Mouse (Mus musculus) lung, postnatal 36 days (tissue): ENCODE measurements around the gene B3glct.

Experiments
- DNase-seq: peaks from one replicate; pipeline ENCODE4 v3.0.0; 2022; ENCODE audit warnings: mixed read lengths

The B3glct gene

DNA sequence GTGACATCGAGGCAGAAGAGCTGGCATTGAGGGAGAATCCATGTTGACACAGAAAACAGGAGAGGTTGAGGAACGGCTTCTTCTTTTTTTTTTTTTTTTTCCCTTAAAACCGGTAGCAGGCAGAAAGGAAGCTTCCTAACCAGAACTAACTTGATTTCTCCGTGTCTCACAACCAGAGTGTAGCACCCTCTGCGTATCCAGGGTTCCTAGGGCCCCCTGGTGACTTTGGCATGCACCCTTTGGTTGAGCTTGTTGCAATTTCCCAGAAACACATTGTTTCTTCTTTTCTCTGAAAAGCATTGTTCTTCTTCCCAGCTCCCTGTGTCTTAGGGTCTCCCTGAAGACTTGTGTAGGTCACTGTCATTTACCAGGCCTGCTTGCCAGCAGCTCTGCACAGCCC, 73.8 kb downstream of the B3glct start:
- no peak for DNase-seq

DNA sequence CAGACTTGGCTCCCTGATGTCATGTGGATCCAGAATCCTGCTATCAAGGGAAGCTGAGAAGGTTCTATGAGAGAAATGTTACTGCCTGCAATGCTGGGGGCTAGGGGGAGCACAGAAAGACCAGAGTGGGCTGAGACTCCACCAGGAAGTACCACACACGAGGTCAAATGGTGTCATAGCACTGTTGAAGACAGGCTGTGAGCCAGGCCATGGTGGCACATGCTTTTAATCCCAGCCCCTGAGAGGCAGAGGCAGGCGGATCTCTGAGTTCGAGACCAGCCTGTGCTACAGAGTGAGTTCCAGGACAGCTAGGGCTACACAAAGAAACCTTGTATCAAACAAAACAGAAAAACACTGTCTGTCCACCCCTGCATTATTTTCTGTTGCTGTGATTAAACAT, 75.0 kb downstream of the B3glct start:
- no peak for DNase-seq

DNA sequence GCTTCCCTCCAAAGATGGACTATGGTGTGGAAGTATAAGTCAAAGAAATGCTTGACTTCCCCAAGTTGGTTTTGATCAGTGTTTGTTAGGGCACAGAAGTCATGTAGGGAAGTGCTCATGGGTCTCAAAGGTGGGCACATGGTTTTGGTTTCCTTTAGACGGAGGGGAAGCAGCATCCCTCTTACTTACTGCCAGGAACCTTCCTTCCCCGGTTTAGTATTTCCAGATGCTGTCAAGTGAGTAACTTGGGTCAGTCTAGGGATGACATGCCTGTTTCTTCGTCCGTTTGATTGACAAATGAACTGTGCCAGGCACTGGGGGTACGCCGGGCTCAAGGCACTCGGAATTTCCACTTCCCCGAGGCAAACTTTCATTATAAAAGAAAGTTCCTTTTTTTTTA, 89.1 kb downstream of the B3glct start:
- DNase-seq = no peak

DNA sequence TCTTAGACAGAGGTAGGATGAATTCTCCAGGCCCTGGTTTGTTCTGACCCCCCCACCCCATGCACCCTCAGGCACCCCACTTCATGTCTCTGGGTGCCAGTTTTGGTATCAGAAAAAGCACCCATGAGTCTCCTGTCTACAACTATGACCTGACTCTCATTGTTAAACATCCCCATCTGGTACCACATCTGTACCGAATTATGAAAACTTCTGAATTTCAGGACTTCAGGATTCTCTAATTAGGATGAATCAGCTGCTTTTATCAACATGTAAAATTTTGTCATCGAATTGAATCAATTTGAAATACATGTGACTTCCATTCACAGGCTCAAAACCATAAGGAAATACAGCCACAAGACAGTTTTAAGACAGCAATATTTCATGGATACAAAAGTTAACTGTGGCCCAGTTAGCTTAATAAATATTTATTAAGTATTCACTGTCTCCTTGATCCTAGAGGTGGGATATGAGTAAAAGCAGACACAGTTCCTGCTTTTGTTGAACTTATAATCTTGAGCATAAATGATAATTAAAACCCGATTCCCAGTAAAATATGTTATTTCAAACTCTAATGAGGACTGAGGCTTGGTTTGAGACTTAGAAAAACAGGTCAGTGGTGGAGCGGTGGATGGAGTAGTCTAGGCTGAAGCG, 89.7 kb downstream of the B3glct start:
- DNase-seq = no peak

GRCm38 (mm10) chr5:149769666-149770065, 91.6 kb downstream of the B3glct start:
- DNase-seq = no peak

DNA sequence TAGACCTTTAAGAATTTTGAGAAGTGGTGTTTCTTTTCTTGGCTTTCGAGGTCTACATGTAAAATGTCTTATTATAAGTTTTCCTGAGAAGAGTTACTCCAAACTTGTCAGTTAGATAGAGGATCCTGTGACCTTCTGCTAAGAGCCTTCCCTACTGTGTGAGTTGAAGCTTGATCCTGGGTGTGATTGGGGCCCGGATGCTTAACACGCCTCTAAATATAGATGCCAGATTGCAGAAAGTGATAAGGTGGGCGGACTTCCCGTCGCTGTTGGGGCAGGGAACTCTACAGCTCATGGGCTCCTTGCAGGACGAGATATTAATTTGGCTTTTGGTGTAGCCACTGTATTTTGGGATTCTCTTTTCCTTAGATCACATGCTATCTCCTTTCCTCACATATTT, 98.0 kb downstream of the B3glct start:
- DNase-seq = no peak

DNA sequence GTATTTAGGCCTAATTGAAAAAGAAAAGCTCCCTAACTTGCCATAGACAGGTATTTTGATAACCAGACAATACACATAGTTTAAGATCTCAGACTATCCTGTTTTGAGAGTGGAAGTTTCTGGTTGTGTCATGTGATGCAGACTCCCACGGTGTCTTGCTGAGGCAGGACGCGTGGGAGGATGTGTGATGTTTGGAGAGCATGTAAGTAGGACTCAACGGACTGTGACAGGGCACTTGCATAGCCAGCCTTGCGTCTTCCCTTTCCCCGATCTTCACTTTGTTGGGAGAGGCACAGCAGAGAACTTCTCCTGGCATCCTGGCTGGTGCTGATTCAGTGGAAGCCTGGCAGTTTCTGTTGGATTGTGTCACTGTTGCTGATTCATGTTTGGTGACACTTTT, 101.7 kb downstream of the B3glct start:
- DNase-seq = no peak

GRCm38 (mm10) chr5:149780411-149780810, 102.4 kb downstream of the B3glct start:
- DNase-seq = no peak

DNA sequence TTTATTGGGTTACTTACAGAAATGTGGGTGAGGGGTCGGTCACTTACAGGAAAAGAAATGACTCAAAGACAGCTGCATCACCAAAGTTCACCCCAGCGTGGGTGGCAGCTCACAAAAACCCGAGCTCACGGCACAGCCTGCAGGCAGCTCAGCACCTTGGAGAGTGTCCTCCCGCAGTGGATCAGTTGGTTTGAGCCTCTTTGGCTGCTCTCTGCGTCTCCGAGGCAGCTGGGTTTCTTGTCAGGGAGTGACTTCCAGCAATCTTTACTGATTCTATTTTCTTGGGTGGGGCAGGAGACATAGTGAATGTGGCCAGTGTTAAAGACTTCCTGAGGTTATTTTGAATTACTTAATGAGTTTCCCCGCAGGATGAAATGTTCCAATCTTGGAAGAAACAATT, 112.1 kb downstream of the B3glct start:
- no peak for DNase-seq

GRCm38 (mm10) chr5:149810071-149810470, 132.0 kb downstream of the B3glct start:
- DNase-seq = no peak

- DNase-seq = no peak
Observed at GRCm38 (mm10) chr5:149811835-149812234, 133.8 kb downstream of the B3glct start.
